Mouse (Mus musculus) cerebellum, adult 8-10 months (tissue): ENCODE data around the gene Olah.
"Not testable (repeated sequence)": the region's sequence is repeated elsewhere in the genome, so short reads cannot be mapped to it uniquely, and the experiment has no call there.

ENCODE experiments used
- DNase-seq: peaks from one replicate; pipeline ENCODE4 v3.0.0; 2022

Gene Olah

GRCm38 (mm10) chr2:3397110-3397509 lies at the start of gene Olah:
Olah (minus strand) TSS chr2:3397210.
- not testable (repeated sequence) for DNase-seq

DNA sequence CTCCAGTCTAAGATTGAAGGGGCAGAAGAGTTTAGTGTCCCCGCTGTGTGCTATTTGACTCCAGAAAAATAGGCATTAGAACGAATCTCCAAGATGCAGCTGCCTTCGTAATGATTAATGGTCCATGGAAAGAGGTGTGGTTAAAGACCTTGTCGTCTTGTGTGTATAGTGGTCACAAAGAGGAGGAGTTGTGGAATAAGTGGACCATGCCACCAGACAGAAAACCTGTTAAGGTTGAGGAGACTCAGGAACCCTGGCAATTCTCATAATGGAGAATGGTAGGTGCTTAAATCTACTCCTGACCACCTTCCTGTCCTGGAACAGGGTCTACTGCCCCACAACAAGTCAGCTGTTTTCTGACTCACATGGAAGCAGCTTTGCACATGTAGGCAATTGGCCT lies 49.0 kb upstream of the Olah start:
- no peak for DNase-seq

DNA sequence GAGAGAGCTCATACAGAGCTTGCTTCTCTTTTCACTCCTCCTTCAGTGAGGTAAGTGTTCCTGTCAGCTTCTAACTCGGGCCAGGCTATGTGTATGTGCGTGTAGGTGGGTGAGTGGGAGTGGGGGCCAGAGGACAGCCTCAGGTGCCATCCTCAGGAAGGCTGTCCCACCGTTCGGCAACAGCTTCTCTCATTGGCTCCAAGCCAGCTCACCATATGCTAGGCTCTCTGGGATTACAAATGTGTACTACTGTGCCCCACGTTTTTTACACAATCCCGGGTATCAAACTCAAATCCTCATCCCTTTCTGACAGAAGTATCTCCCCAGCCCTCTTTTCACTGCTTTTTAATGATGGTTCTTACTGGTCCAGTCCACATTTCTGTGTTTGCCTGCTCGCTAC lies 47.2 kb upstream of the Olah start:
- DNase-seq: peak; percentile 15

DNA sequence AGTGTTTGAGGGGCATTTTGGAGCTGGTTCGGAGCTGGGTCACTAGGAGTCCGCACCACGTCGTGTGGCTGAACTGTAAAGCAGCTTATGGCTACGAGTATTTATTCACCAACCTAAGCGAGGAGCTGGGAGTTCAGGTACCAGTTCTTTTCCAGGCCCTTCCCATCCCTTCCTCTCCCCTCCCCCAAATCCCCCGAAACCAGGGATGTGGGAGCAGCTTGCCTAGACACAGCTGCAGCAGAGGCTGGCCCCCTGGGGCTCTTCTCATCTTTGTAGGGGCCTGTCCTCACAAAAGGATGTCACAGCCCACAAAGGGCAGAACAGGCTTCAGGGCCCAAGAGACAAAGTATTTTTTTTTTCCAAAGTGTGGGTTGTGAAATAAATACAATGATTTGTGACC lies 40.9 kb upstream of the Olah start:
- DNase-seq: no peak

- DNase-seq: no peak
Observed at GRCm38 (mm10) chr2:3435369-3436061, 38.5 kb upstream of the Olah start.

DNA sequence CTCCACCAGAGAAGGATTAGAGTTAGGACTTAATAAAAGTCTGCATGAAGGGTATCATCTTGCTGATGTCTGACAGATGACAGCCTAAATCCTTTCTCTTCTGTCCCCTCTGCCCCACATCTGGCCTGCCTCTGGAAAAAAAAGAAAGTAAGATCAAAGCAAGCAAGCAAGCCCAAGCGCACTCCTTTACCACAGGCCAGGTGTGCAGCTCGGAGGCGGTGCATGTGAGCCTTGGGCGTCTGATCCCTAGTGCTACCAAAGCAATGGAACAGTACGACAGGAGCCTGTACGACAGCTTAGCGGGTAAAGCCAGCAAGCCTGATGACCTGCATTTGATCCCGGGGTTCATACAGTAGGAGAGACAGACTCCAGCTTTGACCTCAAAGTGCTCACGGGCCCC lies 33.9 kb upstream of the Olah start:
- DNase-seq: no peak

- DNase-seq: no peak
Observed at GRCm38 (mm10) chr2:3424579-3424910, 27.5 kb upstream of the Olah start.

DNA sequence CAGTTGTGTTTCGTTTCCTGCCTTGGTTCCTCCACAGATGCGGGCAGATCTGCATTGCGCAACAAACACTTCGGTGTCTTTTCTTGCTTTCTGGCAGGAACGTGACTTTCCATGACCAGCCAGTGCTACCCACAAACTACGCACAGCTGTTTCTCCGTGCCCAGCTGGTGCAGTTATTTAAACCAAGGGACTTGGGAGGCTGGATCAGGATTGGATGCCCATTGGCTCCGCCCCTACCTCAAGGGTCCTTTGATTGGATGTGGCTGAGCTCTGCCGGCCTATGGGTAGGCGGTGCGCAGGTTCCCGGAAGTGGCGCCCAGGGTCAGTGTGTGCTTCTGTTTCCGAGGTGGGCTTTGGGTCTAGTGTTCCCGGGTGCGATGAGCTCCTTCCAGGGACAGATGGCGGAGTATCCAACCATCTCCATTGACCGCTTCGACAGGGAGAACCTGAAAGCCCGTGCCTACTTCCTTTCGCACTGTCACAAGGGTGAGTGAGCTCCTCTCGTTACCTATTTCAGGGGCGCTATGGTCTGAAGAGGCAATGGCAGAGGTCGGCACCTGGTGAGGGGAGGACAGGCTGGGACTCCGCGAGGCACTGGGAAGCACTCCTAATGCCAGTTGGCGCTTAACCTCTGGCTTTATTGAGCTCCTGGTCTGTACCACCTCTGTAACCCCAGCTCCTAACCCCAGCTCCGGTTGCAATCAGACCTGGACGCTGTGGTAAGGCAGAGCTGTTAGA lies 27.0 kb upstream of the Olah start, which contains the start of gene Dclre1c:
Gene Dclre1c (plus strand): TSS at position 291 of the 738 bp plus-strand sequence.
- peak; percentile 70 for DNase-seq

DNA sequence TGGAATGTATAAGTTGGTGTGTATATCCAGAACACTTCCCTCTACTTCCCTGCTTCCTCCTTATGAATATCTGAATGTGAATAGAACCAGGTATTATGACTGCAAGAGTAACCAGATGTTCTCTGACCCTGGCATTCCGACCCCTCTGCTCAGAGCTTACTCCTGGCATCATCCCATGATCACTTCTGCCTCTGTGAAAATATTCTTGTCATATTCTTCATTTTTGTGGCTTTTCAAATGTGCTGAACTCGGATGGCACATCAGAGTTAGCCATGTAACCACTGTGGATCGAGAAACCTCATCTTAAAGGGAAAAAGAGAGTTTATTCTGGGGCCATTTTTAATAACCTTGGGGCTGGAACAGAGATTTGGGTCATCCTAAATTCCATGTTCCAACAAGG lies 25.5 kb upstream of the Olah start, which contains the start of gene Meig1:
Gene Meig1 (minus strand): TSS at position 101 of the 400 bp plus-strand sequence.
- no peak for DNase-seq

DNA sequence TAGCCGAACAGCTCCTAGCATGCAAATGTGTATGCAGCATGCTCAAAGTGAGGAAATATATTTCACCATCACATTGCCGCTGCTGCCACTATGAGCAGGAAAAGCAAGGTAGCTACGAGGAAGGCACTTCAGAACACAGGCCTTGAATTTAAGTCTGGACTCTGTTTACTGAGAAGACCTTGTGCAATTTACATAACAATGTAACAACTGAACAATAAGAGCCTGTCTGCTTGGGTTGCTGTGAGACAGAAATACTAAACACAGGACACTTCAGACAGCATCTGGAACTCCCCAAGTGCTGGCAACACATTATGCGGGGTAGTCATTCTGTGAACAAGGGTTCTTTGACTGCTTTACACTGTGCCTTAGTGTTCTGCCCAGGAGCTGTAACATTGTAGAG lies 23.1 kb upstream of the Olah start:
- no peak for DNase-seq

DNA sequence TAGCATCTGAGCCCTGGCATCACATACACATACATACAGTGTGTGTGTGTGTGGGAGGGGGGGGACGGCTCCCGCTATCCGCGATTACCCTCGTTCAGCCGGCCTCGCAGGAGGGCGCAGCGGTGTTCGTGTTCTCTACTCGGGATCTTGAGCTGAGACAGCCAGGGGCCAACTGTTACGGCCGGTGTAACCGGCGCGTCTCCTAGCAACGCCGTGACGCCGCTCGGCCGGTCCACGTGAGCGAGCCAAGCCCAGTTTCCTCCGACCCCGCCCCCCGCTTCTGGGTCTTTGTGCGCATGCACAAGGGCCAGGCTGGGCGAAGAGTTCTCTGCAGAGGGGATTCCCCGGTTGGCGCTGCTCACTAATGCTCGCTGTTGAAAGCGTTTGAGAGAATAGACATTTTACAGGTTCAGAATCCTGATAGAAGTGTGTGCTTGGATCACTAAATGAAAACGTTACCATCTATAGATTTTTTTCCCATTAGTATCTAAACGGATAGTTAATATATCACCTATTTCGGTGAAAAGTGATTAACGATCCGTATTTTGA lies 21.9 kb upstream of the Olah start:
- DNase-seq: peak; percentile 83

DNA sequence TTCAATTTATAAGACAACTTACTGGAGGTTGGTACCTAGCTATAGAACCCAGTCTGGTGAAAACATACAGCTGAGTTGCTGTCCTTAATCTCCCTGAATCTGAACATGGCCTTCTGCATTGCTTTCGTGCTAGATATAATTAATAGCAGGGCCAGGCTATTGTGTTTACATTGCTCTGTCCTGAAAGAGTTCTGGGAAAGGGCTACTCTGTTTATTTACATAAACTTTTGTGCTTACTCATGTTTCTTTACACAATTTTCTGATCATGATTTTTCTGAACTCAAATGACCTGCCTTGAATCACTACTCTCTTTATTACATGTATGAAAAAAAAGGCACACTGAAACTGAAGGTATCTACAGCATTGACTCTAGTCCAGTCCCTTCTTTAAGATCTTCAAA lies 18.7 kb upstream of the Olah start:
- DNase-seq: no peak

DNA sequence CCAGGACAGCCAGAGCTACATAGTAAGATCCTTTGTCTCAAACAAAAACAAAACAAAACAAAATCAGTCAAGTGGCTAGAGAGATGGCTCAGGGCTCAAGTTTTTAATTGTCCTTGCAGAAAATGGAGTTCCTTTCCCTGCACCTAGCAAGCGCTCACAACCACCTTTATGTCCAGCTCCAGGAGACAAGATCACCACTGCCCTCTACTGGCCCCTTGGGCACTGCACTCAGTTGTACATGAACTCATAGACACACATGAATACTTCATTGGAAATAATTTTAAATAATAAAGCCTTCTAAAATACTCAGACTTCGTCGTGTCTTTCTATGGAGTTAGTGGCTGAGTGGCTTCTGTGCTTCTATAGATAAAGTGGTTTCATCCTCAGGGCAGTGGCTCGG lies 17.2 kb upstream of the Olah start:
- peak; percentile 26 for DNase-seq

GRCm38 (mm10) chr2:3407756-3408155 lies 10.7 kb upstream of the Olah start:
- DNase-seq: no peak

- no peak for DNase-seq
Observed at GRCm38 (mm10) chr2:3405981-3406380, 9.0 kb upstream of the Olah start.

- no peak for DNase-seq
Observed at GRCm38 (mm10) chr2:3391945-3392344, 5.1 kb downstream of the Olah start.

DNA sequence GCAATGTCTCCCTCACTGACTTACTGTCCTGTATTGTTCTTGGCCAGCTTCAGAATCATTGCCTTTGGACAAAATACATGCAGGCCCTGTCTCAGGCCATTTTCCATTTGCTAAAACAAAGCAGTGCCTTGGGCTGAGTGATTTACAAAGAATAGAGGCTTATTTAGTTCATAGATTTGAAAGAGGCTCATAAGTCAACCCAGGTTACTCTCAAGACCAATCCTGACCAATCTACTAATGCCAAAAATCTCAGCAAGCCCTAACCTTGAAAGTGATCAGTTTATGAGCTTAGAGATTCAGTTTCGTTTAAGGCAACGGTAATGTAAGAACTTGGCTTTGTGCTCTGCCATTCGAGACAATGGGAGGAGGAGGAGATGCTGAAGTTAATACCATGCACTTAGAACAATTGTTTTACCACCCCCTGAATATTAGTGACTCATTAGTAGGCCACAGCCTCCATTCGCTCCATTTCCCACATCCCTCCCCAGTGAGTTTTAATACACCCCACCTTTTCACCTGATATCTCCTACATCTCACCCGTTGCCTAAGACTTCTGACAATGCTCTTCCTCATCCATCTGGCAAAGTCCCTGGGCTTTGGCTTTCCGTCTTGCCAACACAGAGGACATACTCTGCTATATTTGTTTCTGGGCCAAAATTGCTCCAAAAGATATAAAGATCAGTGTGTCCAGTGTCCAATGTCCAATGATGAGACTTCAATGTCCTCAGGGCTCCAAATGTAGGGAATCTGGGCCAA lies 9.7 kb downstream of the Olah start:
- no peak for DNase-seq

- DNase-seq: no peak
Observed at GRCm38 (mm10) chr2:3365127-3365526, 31.9 kb downstream of the Olah start.

- no peak for DNase-seq
Observed at GRCm38 (mm10) chr2:3361067-3361466, 35.9 kb downstream of the Olah start.

DNA sequence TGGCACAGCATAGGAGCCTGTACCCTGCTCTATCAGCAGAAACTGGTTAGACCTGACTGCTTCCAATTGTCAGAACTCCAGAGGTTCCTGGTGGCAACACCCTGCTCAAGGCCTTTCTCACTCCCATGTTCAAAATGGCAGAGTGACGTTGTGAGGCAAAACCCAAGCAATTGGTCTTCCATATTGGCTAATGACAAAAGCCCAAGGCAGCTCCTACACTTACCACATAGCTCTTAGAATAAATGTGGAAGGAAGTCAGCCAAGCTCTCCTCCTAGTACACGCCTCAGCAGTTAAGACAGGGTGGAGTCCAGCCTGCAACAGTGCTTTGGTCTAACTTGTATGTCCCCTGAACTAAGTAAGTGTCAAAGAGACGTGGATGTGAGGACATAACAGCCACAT lies 39.1 kb downstream of the Olah start:
- DNase-seq: no peak

DNA sequence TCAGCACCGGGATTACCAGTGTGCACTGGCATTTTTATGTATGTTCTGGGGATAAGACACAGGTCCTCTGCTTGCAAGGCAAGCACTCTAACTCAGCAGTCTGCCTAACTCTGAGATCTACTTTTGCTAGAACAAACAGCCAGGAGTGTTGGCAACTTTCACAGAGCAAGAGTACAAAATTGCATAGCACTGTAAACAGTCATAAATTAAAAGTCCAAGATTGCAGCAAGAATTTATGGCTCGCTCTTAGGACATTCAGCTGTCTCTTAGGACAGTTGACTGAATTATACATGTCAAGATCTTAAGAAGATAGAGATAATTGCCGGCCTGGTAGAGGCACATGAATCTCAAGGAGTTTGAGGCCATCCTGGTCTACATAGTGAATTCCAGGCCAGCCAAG lies 40.7 kb downstream of the Olah start:
- DNase-seq: no peak

GRCm38 (mm10) chr2:3355793-3356192 lies 41.2 kb downstream of the Olah start:
- DNase-seq: no peak

- DNase-seq: no peak
Observed at GRCm38 (mm10) chr2:3353160-3353559, 43.9 kb downstream of the Olah start.

DNA sequence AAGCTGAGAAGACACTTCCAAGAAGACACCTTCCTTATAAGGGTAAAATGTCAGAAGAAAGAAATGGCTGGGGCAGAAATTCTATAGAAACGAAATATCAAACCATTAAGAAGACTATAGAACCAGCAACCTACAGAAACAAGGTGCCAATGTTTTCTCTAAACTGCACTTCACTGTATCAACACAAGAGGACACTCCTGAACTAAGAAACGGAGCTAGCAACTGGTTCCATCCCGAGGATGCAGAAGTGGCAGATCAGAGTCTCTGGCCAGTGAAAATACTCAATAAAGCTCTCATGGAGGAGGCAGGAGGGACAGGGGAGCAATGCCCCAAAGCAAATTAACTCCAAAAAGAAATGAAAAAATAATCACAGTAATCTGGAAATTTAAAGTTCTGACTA lies 48.1 kb downstream of the Olah start:
- no peak for DNase-seq
